Mouse (Mus musculus) CD8-positive naive resting alpha-beta T cell, adult 2 months (primary cell): ENCODE results near the gene Dbndd2.

ENCODE experiments used
- DNase-seq, 2 experiments: peaks; one replicate each; pipeline ENCODE4 v3.0.0; 2022; ENCODE audit warnings: low read depth in 2 of 2, low spot score in 2 of 2

Gene Dbndd2

GRCm38 (mm10) chr2:164531169-164531568 is 45.3 kb downstream of the Dbndd2 start:
- DNase-seq = peak; percentile 68 to 79

GRCm38 (mm10) chr2:164534315-164534714 is 48.4 kb downstream of the Dbndd2 start:
- DNase-seq = peak; percentile 16 to 38

DNA sequence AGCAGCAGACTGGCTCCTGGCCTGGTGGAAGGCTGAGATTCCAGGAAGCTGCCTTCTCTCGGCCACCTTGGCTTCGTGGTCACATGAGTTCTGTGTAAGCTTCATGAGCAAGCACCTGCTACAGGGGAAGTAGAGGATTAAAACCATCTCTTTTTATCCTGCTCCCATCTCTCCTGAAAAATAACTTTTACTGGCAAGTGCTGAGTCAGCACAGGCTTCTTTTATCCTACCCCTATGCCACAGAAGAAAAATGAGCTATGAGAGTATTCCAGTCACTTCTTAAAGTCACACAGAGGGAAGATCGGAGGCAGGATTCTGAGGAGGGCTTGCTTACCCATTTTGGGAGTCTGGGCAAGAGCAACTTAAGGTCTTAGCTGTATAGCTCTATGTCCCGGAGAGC is 51.1 kb downstream of the Dbndd2 start:
- DNase-seq = no peak

- no peak for DNase-seq
Observed at GRCm38 (mm10) chr2:164540652-164541427, 54.9 kb downstream of the Dbndd2 start.

DNA sequence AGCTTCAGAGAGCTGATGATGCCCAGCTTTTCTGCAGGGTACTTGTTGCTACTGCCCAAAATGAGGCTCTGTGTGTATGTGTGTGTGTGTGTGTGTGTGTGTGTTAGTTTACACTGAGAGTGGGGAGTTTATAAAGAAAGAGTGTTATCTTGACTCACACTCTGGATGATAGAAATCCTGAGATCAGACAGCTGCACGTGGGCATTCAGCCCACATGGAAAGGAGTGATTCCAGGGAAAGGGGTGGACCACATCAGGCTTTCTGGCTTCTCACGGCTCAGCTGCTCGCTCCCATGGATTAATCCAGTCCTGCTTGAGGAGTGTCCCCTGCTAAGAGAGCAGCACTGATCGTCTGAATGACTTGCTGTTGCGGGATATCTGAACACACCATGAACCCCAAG is 56.2 kb downstream of the Dbndd2 start:
- no peak for DNase-seq

DNA sequence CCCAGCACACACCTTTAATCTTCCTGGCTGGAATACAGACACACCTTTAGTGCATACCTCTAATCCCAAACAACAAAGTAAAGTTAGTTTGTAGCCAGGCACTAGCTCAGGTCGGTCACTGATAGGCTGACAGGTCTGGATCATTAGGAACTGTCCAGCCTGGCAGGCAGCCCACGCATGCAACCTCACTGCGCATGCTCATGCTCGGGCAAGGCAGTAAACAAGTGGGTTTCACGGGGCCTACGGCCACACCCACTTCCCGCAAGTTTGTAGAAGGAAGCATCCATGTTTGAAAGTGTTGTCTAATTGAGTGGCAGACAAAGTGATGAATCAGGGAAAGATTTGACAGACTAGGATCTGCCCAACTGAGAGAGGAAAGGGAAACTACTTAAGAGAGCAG is 56.7 kb downstream of the Dbndd2 start:
- DNase-seq = no peak
